Mouse (Mus musculus) skeletal muscle tissue, adult 2 months (tissue): ENCODE measurements around the gene Lacc1.
A peak's percentile ranks its signal among the peaks of the same experiment; 100 is the strongest.
"Not testable (repeated sequence)": the region's sequence is repeated elsewhere in the genome, so short reads cannot be mapped to it uniquely, and the experiment has no call there.

Source experiments
- DNase-seq: peaks from one replicate; pipeline ENCODE4 v3.0.0-alpha.2; 2012; ENCODE audit warnings: low read depth, low spot score

Lacc1 gene

DNA sequence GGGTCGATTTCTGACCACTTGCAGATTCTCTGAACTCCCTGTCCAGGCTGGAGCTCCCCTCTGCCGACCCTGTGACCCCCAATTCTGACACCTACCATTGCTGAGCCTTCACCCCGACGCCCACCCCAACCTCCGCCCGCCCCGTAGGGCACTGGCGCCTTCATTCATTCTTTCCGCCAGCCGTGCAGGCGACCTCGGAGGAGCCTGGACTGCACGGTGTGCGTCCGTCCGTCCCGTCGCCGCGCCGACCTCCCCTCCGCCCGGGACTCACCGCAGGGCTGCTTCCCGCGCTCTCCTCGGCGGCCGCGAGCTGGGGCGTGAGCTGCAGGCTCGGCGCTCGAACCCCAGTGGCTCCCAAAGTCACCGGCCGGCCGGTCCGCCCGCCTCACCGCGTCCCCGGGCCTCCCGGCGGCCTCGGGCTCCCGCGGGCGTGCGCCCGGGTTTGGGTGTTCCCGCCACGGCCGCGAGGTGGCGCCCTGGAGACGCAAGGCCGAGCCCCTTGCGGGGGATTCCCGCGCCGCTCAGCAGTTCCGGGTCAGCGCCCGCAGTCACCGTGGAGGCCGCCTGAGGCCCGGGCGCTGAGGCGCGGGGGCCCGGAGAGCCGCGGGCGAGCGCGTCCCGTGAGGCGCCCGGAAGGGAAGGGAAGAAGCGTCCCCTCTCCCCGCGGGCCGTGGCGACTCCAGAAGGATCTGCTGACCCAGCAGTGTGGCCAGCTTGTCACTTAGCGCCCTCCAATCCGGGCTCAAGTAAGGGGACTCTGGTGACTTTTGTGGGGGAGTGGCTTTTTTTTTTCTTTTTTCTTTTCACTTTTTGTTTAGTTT, at the start of gene Lacc1, which contains the start of gene Ccdc122:
Gene Lacc1 (minus strand): TSS at position 679 of the 821 bp plus-strand sequence.
Gene Ccdc122 (plus strand): TSS at position 547 of the 821 bp plus-strand sequence.
- DNase-seq, result peak; percentile 65

DNA sequence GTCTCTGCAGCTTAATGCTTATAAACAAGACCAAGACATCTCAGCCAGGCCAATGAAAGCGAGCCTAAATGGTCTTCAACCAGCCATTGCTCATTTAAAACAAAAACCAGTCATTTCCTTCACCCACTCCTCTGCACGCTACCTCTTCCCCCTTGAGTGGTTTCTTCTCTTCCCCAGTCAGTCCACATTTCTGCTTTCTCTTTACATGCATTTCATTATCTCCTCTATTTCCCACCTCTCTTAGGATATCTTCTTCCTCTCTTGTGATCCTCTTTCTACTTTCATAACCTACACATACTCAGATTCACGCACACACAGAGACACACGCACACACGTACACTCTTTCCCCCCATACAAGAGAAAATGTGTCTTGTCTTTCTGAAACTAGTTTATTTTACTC, 44.5 kb upstream of the Lacc1 start:
- DNase-seq, result no peak

GRCm38 (mm10) chr14:77069361-77069760, 32.7 kb upstream of the Lacc1 start:
- DNase-seq, result peak; percentile 7

- no peak for DNase-seq
Measured at GRCm38 (mm10) chr14:77053288-77053687, 16.6 kb upstream of the Lacc1 start.

DNA sequence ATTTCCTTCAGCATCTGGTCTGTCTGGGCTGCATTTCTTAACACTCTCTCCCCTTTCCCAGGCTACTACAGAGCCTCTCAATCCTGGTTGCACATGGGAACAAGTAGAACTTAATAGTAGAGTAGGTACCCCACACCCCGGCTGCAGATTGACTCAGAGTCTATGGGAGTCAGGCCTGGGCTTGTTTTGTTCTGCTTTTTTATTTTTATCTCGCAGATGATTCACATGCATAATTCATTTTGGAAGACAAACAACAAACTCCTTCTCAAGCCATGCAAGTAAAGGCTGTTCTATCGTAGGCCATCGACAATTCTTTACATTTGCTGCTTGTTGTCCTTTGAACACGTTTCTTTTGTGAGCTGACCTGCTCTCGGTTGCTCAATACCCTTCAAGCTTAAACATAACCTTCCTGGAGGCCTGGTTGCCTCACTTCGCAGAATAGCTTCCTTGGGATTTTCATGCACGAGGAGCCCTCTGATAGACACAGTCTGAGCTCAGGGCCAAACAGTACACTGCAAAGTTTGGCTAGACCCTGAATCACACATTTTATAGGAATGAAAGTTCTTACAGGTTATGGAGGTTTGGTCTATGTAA, 1.2 kb upstream of the Lacc1 start:
- no peak for DNase-seq

GRCm38 (mm10) chr14:77037330-77037729, 626 bp upstream of the Lacc1 start:
- no peak for DNase-seq

- DNase-seq, result no peak
Measured at GRCm38 (mm10) chr14:77034970-77035369, 1.7 kb downstream of the Lacc1 start.

DNA sequence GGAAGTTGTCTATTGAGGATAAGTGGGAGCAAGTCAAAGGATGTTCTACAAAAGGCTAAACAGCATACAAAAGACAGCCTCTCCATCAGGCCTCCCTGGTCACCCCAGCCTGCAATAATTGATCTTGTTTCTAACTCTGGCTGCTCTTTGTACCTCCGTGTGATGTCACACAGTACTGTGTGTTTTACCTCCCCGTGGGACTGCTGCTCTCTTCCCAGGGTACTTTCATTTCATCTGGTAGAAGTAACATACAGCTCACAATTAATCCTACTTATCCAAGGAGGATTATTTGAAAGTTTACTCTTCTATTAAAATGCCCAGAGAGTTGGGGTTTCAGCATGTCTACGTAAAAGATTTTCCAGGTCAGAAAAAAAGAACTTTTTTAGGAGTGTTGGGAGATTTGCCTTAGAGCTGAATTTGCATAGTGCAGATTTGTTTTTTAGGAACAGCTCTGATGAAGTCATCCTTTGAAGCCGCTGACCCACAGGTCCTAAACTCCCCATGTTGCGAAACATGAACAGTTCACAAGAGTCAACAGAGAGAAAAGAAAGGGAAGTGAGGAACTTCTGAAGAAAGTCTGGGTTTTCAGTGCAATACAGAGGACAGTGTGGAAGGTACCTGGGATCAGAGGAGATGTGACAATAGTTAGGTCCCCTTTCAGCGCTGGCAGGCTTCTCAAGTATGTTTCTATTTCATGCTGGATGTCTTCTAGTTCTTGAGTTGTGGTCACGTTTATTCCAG, 2.4 kb downstream of the Lacc1 start:
- DNase-seq, result peak; percentile 28

GRCm38 (mm10) chr14:77033391-77033790, 3.3 kb downstream of the Lacc1 start:
- DNase-seq, result no peak

GRCm38 (mm10) chr14:77032433-77032832, 4.3 kb downstream of the Lacc1 start:
- no peak for DNase-seq

- DNase-seq, result no peak
Measured at GRCm38 (mm10) chr14:77030808-77031207, 5.9 kb downstream of the Lacc1 start.

DNA sequence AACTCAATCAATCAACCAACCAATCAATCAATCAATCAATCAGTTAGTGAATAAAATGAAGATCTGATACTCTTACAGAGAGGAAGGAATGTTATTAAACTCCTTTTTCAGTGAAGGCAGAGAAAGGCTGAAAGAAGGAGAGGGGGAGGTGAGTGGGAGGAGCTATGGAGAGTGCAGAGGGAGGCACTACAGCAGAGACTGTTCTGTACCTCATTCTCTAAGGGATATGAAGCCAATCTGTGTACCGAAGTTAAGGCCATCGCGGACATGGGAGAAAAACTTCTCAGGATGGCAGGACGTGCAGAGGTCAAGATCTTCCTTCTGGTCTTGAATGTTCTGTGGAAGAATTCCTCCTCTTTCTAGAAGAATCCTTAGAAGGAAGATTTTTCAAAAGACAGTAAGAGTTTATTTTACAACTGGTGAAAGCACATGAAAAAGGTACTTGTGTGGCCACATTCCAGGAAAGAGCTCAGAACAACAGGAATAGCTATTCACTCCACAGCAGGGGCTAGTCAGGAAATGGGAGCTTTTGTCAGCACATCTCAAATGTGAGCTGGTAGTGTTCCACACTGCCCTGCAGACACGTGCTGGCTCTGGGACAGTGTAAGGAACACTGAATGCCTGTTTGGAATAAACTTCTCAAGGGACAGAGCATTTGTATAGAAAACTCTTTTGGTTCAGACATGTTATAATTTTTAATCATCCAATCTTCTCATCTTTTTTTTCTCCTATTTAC, 7.2 kb downstream of the Lacc1 start:
- no peak for DNase-seq

- DNase-seq, result no peak
Measured at GRCm38 (mm10) chr14:77024499-77024898, 12.2 kb downstream of the Lacc1 start.

- no peak for DNase-seq
Measured at GRCm38 (mm10) chr14:77017211-77017610, 19.5 kb downstream of the Lacc1 start.

DNA sequence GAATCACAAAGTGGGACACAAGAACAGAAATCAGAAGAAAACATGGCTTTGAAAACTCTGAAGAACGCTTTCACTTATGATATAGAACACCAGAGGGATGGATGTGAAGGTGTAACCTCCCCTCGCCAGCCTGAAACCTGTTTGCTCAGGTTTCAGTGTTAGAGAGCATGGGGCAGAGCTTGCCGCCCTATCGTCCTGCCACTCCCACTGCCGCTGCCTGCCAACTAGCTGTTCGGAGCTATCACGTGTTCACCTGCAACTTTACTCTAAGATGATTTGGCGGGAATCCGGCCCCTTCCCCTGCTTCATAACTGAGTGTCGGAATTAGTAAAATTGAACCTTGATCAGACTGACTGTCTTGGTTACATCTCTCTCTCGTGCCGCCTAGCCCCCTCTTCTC, 19.9 kb downstream of the Lacc1 start:
- not testable (repeated sequence) for DNase-seq

DNA sequence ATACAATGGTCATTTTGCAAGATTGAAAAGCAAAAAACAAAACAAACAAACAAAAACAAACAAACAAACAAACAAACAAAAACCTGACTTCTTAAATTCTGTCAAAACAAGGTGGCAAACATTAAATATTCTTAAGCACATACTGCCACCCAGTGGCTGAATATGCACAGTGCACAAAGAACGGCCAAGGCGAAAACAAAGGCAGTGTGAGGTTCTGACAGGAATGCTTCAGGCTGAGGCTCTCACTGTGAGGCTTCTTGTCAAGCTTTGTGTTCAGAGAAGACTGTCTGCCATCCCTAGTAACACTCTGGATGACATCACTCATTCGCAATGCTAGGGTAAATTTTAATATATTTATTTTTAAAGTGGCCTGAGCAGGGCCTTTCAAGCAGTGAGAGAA, 24.9 kb downstream of the Lacc1 start:
- DNase-seq, result peak; percentile 23

GRCm38 (mm10) chr14:77008238-77008637, 28.5 kb downstream of the Lacc1 start:
- DNase-seq, result peak; percentile 42

- no peak for DNase-seq
Measured at GRCm38 (mm10) chr14:77005566-77005965, 31.1 kb downstream of the Lacc1 start.

- DNase-seq, result no peak
Measured at GRCm38 (mm10) chr14:77004740-77005139, 32.0 kb downstream of the Lacc1 start.

DNA sequence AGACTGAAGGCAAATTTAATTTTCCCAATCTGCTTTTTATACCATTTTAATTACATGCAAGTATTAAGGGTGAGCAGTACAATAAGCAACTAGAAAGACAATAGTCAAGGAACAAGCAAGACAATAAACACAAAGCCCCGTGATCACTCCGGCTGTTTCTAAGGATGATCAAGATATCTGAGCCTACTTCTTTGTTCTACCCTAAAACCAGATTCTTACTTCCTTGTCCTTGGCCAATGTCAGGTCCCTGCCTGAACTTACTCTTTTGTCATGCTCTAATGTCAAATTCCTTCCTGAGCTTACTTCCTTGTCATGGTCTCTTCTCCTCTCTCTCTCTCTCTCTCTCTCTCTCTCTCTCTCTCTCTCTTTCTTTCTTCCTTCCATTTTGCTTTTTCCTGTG, 46.4 kb downstream of the Lacc1 start:
- not testable (repeated sequence) for DNase-seq

DNA sequence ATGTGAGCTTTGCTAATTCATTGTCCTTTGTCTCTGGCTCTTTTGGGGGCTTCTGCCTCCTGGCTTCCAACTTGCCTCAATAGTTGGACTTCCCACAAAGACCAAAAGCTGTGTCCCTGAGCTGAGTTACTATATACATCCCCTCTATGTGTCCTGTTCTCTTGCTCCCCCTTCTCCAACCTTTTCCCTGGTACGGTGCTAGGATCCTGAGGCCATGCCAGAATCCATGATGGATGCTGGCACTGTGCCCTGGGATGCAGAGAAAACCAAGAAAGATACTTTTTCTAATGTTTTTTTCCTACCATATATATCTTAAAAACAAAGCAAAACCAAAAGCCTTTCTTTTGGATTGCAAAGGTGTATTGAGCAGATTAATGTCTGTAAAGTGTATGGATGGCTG, 54.9 kb downstream of the Lacc1 start:
- no peak for DNase-seq

- no peak for DNase-seq
Measured at GRCm38 (mm10) chr14:76981176-76981575, 55.5 kb downstream of the Lacc1 start.
